Mouse (Mus musculus) effector memory CD4-positive, alpha-beta T cell, adult 7 months (primary cell): Measurements from ENCODE around the gene Olfr1420. TPM values are rescaled to one million over a fixed set of nuclear protein-coding genes. Genes with fewer than 3 reads are reported as not detected.

Experiments used
- polyA plus RNA-seq: library from polyadenylated mRNA; unstranded; fragments of 100-300 nt; shearing (Covaris generic); gene quantifications from one replicate; pipeline ENCODE4 v1.2.1, GENCODE M21; 2017

The Olfr1420 gene
- polyA plus RNA-seq = not detected

GRCm38 (mm10) chr19:11886265-11886664 lies at the start of gene Olfr1420:
TSS of gene Olfr1420 (plus strand) at chr19:11886565.

GRCm38 (mm10) chr19:11839119-11839518 lies 47.2 kb upstream of the Olfr1420 start, which contains the start of gene Olfr1417:
TSS of gene Olfr1417 (minus strand) at chr19:11839219.

GRCm38 (mm10) chr19:11860966-11861365 lies 25.4 kb upstream of the Olfr1420 start, which contains the start of gene Olfr1418:
TSS of gene Olfr1418 (minus strand) at chr19:11861066.

GRCm38 (mm10) chr19:11875006-11875405 lies 11.4 kb upstream of the Olfr1420 start, which contains the start of gene Olfr1419:
TSS of gene Olfr1419 (minus strand) at chr19:11875106.

GRCm38 (mm10) chr19:11912037-11912532 lies 25.7 kb downstream of the Olfr1420 start, which contains the start of gene Patl1:
TSS of gene Patl1 (plus strand) at chr19:11912399.

Other genes with a start within 250 kb of the Olfr1420 start
- not detected for gene Ms4a3, start 245.7 kb upstream of the Olfr1420 start, polyA plus RNA-seq
- not detected for gene Oosp2, start 226.0 kb upstream of the Olfr1420 start, polyA plus RNA-seq
- gene Oosp1, start 195.4 kb upstream of the Olfr1420 start, polyA plus RNA-seq = not detected
- 0.66 TPM for gene Oosp3, start 189.5 kb upstream of the Olfr1420 start, polyA plus RNA-seq
- not detected for gene Gif, start 139.0 kb upstream of the Olfr1420 start, polyA plus RNA-seq
- 41.6 TPM for gene Mrpl16, start 116.2 kb upstream of the Olfr1420 start, polyA plus RNA-seq
- gene Stx3, start 67.2 kb upstream of the Olfr1420 start, polyA plus RNA-seq = 2.2 TPM
- not detected for gene Olfr1417, start 47.3 kb upstream of the Olfr1420 start, polyA plus RNA-seq
- gene Olfr1418, start 25.5 kb upstream of the Olfr1420 start, polyA plus RNA-seq = not detected
- gene Olfr1419, start 11.5 kb upstream of the Olfr1420 start, polyA plus RNA-seq = not detected
- 26.8 TPM for gene Patl1, start 25.8 kb downstream of the Olfr1420 start, polyA plus RNA-seq
- 50.4 TPM for gene Osbp, start 79.4 kb downstream of the Olfr1420 start, polyA plus RNA-seq
- not detected for gene Olfr1423, start 154.8 kb downstream of the Olfr1420 start, polyA plus RNA-seq
- gene Olfr1424, start 176.1 kb downstream of the Olfr1420 start, polyA plus RNA-seq = 0.29 TPM
- gene Olfr1425, start 191.2 kb downstream of the Olfr1420 start, polyA plus RNA-seq = not detected
- gene Olfr1426, start 205.4 kb downstream of the Olfr1420 start, polyA plus RNA-seq = not detected
- gene Olfr1427, start 216.8 kb downstream of the Olfr1420 start, polyA plus RNA-seq = not detected
- gene Olfr1428, start 229.3 kb downstream of the Olfr1420 start, polyA plus RNA-seq = not detected
- not detected for gene Olfr76, start 236.6 kb downstream of the Olfr1420 start, polyA plus RNA-seq